Mouse (Mus musculus) intestine, embryonic 16.5 days (tissue): ENCODE measurements around the gene Prss57. TPM values are rescaled to one million over a fixed set of nuclear protein-coding genes. Genes with fewer than 3 reads are reported as not detected.

Experiments
- ATAC-seq: fragments of 200-750 bp; cut with Nextera tagmentation; 2 replicates; pipeline ENCODE4 v1.8.0; 2017; ENCODE audit warnings: moderate TSS enrichment, moderate library complexity
- H3K27ac ChIP-seq: fragments of 300-500 bp; sonication (generic); 2 replicates; pipeline ENCODE4 v1.5.1; 2014; ENCODE audit warnings: mild to moderate bottlenecking, low read length
- H3K27me3 ChIP-seq: fragments of 300-500 bp; sonication (generic); replicated peaks from 2 replicates; pipeline ENCODE4 v1.6.1; 2014; ENCODE audit warnings: low read length, control low read depth, mixed read lengths; ENCODE audit not compliant: control insufficient read depth, insufficient read depth
- H3K36me3 ChIP-seq: fragments of 300-500 bp; sonication (generic); 2 replicates; pipeline ENCODE4 v1.6.1; 2014; ENCODE audit warnings: low read length, control low read depth; ENCODE audit not compliant: control insufficient read depth, insufficient read depth
- H3K4me1 ChIP-seq: fragments of 300-500 bp; sonication (generic); 2 replicates; pipeline ENCODE4 v1.6.1; 2014; ENCODE audit warnings: low read length, control low read depth, mixed read lengths; ENCODE audit not compliant: control insufficient read depth, insufficient read depth
- H3K4me2 ChIP-seq: fragments of 300-500 bp; sonication (generic); 2 replicates; pipeline ENCODE4 v1.6.1; 2014; ENCODE audit warnings: low read depth, low read length, control low read depth
- H3K4me3 ChIP-seq: fragments of 300-500 bp; sonication (generic); 2 replicates; pipeline ENCODE4 v1.5.1; 2014; ENCODE audit warnings: mild to moderate bottlenecking, low read length
- H3K9ac ChIP-seq: fragments of 300-500 bp; sonication (generic); 2 replicates; pipeline ENCODE4 v1.6.1; 2014; ENCODE audit warnings: low read depth, low read length
- H3K9me3 ChIP-seq: fragments of 300-500 bp; sonication (generic); 2 replicates; pipeline ENCODE4 v1.6.1; 2016; ENCODE audit warnings: low read length, control low read depth; ENCODE audit not compliant: control insufficient read depth
- WGBS: fragments of 180-500 bp; shearing (Covaris S2); extraction: QIAGEN DNeasy Blood & Tissue Kit; methylation state at CpG from one replicate; pipeline ENCODE4 v1.1.7; 2014; 5-methylcytosine and 5-hydroxymethylcytosine counted together
- polyA plus RNA-seq: library from polyadenylated mRNA; unstranded; fragments of >200 nt; fragmentation: Nextera tagmentation; extraction: Ambion mirVana; gene quantifications from 2 replicates; pipeline ENCODE4 v1.2.1, GENCODE M21; 2015

The Prss57 gene
- polyA plus RNA-seq, 1 experiment from 2014 or later: 0.11 TPM

- Histone ChIP-seq H3K4me2 (no peak overlapping the region), H3K9me3 (no peaks in the 10 kb centered on the region), H3K27me3 (no peaks in the 10 kb centered on the region), H3K27ac (no peak overlapping the region), H3K4me1 (peaks cover 3% of the 10 kb centered on the region; the same call in 1 of the 2 replicates), H3K4me3 (no peak overlapping the region), H3K36me3 (peaks cover 23% of the 10 kb centered on the region), H3K9ac (no peak overlapping the region)
- no peak for ATAC-seq
- 91% methylated on average over 24 of the region's 24 CpGs for WGBS
Measured at GRCm38 (mm10) chr10:79756660-79757059, 34.1 kb downstream of the Prss57 start.

- WGBS: 78% methylated on average over 3 of the region's 3 CpGs
- peaks cover 15% of the 10 kb centered on the region for H3K36me3 ChIP-seq
- no peak overlapping the region for H3K4me2 ChIP-seq
- no peaks in the 10 kb centered on the region for H3K9me3 ChIP-seq
- H3K9ac ChIP-seq: no peak overlapping the region
- ATAC-seq: no peak
- peaks cover 3% of the 10 kb centered on the region; the same call in 1 of the 2 replicates for H3K4me1 ChIP-seq
- no peak overlapping the region for H3K4me3 ChIP-seq
- no peaks in the 10 kb centered on the region for H3K27me3 ChIP-seq
- no peak overlapping the region for H3K27ac ChIP-seq
Measured at GRCm38 (mm10) chr10:79755854-79756253, 34.9 kb downstream of the Prss57 start.

- Histone ChIP-seq H3K4me3 (peak within 1 kb of the TSS; percentile 39), H3K4me2 (peak within 1 kb of the TSS; percentile 66), H3K27ac (no peak within 1 kb of the TSS), H3K9me3 (no peaks in the 10 kb centered on the region), H3K36me3 (peaks cover 11% of the 10 kb centered on the region), H3K4me1 (peaks cover 3% of the 10 kb centered on the region; the same call in 1 of the 2 replicates), H3K27me3 (no peaks in the 10 kb centered on the region), H3K9ac (peak within 1 kb of the TSS; percentile 49; the same call in 1 of the 2 replicates)
- peak; percentile 88 for ATAC-seq
- WGBS: 2% methylated on average over 36 of the region's 36 CpGs
Measured at GRCm38 (mm10) chr10:79754856-79755516, 35.8 kb downstream of the Prss57 start, which contains the start of gene Fgf22. Fgf22 (plus strand) TSS chr10:79755076.

- Histone ChIP-seq H3K9me3 (no peaks in the 10 kb centered on the region), H3K4me3 (no peak overlapping the region), H3K27me3 (no peaks in the 10 kb centered on the region), H3K4me2 (no peak overlapping the region), H3K9ac (no peak overlapping the region), H3K27ac (no peak overlapping the region), H3K4me1 (peaks cover 10% of the 10 kb centered on the region), H3K36me3 (peaks cover 8% of the 10 kb centered on the region; the same call in 1 of the 2 replicates)
- 87% methylated on average over 6 of the region's 6 CpGs for WGBS
- ATAC-seq: no peak
Measured at GRCm38 (mm10) chr10:79748496-79748895, 42.3 kb downstream of the Prss57 start.

DNA sequence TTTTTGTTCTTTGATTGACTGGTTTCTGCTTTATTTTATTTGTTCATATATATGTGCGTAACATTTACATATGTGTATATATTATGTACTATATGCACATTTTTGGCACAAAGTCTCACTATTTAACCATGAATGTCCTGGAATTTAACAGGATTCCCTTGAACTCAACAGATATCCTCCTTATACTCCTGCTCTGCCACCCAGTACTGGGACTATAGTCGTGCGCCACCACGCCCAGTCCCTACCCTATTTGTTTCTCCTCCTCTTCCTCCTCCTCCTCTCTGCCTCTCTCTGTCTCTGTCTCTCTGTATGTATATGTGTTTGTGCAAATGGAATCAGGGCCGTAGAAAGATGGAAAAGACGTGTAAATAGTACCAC lies 44.0 kb downstream of the Prss57 start:
- Histone ChIP-seq H3K9me3 (no peaks in the 10 kb centered on the region), H3K4me1 (peaks cover 10% of the 10 kb centered on the region), H3K27me3 (no peaks in the 10 kb centered on the region), H3K27ac (no peak overlapping the region), H3K36me3 (peaks cover 21% of the 10 kb centered on the region), H3K4me3 (peak overlapping the region; percentile 27), H3K4me2 (peak overlapping the region; percentile 48), H3K9ac (peak overlapping the region; percentile 51; the same call in 1 of the 2 replicates)
- peak; percentile 77 for ATAC-seq
- WGBS: 25% methylated on average over 6 of the region's 6 CpGs

DNA sequence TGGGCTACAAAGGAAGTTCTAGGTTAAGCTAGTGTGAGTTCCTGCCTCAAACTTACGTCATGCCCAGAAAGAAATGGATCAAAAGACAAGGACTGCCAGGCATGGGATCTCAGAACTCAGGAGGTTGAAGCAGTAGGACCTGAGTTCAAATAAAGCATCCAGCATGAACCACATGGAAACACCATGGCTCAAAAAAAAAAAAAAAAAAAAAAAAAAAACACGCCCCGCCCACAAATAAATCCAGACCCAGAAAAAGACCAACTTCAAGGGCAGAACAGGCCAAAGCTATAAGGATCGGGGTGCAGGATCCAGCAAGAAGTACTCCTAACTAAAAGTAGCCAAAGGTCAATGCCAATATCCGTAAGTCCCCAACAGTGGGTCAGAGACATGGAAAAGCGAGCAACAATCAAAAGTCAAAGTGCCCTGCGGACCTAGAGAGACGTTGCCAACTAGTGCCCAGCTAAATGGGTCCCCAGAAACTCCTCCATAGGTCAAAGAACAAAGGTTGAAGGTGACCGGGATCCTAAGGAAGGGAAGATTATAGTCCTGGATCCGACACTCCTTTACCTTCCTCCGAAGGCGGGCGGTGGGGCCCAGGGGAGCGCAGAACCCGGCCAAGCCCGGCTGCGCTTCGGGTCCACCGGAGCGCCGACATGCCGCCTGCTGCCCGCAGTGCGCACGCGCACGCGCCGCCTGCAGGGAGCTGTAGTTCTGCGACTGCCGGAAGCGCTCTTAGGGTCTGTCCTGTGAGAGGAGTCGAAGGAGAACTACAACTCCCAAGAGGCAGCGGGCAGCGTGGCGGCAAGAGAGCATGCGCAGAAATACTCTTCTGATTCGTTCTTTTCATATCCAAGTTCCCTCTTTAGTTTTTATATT lies 44.6 kb downstream of the Prss57 start, which contains the start of gene Polrmt:
Gene Polrmt, minus strand, starts transcription at position 684 of the 876 bp plus-strand sequence.
- Histone ChIP-seq H3K9me3 (no peaks in the 10 kb centered on the region), H3K27me3 (no peaks in the 10 kb centered on the region), H3K9ac (peak within 1 kb of the TSS; percentile 75), H3K4me2 (peak within 1 kb of the TSS; percentile 63), H3K4me1 (peaks cover 10% of the 10 kb centered on the region), H3K27ac (peak within 1 kb of the TSS; percentile 33; the same call in 1 of the 2 replicates), H3K4me3 (peak within 1 kb of the TSS; percentile 69), H3K36me3 (peaks cover 27% of the 10 kb centered on the region)
- WGBS: 2% methylated on average over 37 of the region's 38 CpGs
- ATAC-seq: peak; percentile 98

- peaks cover 10% of the 10 kb centered on the region for H3K4me1 ChIP-seq
- peak overlapping the region; percentile 69 for H3K4me3 ChIP-seq
- no peaks in the 10 kb centered on the region for H3K27me3 ChIP-seq
- H3K9me3 ChIP-seq: peaks cover 7% of the 10 kb centered on the region
- H3K4me2 ChIP-seq: peak overlapping the region; percentile 63
- peak overlapping the region; percentile 75; the same call in 1 of the 2 replicates for H3K9ac ChIP-seq
- peak; percentile 29 for ATAC-seq
- 75% methylated on average over 3 of the region's 3 CpGs for WGBS
- H3K27ac ChIP-seq: 0 out of 2 replicates have a peak overlapping the region, but pooled peaks have one; percentile 33
- H3K36me3 ChIP-seq: peaks cover 34% of the 10 kb centered on the region
Measured at GRCm38 (mm10) chr10:79745411-79745810, 45.4 kb downstream of the Prss57 start.

- 95% methylated on average over 15 of the region's 15 CpGs for WGBS
- Histone ChIP-seq H3K4me2 (no peak overlapping the region), H3K27ac (no peak overlapping the region), H3K27me3 (no peaks in the 10 kb centered on the region), H3K9ac (no peak overlapping the region), H3K36me3 (peaks cover 50% of the 10 kb centered on the region), H3K4me3 (no peak overlapping the region), H3K9me3 (peaks cover 23% of the 10 kb centered on the region), H3K4me1 (peaks cover 10% of the 10 kb centered on the region)
- no peak for ATAC-seq
Measured at GRCm38 (mm10) chr10:79743650-79744365, 47.0 kb downstream of the Prss57 start.

DNA sequence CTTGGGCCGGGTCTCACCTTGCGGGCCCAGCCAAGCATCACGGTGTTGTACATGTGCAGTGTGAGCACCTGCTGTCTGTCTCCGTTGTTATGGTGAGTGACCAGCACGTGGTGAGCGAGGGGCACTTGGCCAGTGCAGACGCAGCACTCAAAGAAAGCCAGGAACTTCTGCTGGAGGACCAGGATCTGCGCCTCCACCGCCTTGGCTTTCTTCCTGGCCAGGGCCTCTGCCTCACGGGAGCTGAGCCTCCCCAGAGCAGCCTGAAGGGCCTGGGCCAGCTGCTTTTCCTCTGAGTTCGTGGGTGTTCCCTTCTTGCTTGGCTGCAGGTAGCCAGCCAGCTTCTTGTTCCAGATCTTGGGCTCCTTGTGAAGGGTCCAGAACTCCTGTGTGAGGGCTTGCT lies 47.6 kb downstream of the Prss57 start:
- ATAC-seq: no peak
- 89% methylated on average over 11 of the region's 11 CpGs for WGBS
- H3K27me3 ChIP-seq: no peaks in the 10 kb centered on the region
- H3K4me3 ChIP-seq: no peak overlapping the region
- H3K4me2 ChIP-seq: no peak overlapping the region
- peaks cover 10% of the 10 kb centered on the region for H3K4me1 ChIP-seq
- peaks cover 29% of the 10 kb centered on the region for H3K9me3 ChIP-seq
- peaks cover 57% of the 10 kb centered on the region for H3K36me3 ChIP-seq
- H3K27ac ChIP-seq: no peak overlapping the region
- H3K9ac ChIP-seq: no peak overlapping the region
